Mouse (Mus musculus): Measurements from ENCODE around the gene Fndc9. TPM values are rescaled to one million over a fixed set of nuclear protein-coding genes. Genes with fewer than 3 reads are reported as not detected.

Gene Fndc9
- polyA plus RNA-seq, 1 experiment from 2014 or later: 0.09 TPM

DNA sequence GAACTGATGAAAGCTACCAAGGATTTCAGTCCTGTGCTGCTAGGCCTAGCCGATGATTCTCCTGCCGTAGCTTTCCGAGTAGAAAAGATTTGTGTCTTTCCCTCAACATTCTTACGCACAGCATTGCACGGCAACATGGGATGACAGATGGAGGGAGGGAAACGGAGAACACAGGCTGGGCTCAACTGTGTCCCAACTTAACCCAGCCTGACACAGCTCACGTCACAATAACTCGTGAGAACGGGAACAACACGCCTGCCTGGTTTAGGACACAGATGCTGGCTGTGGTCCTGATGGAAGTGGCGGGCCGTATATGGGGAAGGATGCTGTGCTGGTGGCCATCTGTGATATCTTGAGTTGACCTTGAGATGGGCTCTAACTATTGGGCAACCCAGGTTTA lies 43.4 kb downstream of the Fndc9 start:
- 87% methylated on average over 12 of the region's 12 CpGs for WGBS
- ATAC-seq (ENCODE audit: borderline replicate concordance, extremely low read depth, low FRiP score, low TSS enrichment): no peak

DNA sequence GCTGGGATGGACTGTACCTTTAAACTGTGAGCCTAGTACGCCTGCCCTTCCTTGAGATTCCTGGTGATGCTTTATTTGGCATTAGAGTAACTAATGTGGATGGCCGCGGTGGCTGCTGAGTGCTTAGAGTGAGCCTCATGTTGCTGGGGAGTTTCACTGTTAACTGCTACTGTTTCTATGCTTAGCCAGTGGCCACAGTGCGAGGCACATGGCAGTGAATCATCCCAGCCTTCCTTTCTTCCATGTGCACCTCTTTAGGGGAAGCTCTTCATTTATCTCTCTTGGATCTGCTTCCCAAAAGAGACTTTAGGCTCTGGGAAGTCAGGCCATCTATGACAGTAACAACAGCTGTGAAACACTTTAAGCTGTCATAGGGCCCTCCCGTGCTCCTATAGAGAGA lies 47.3 kb downstream of the Fndc9 start:
- Histone ChIP-seq H3K4me1 (no peaks in the 10 kb centered on the region), H3K4me3 (no peak overlapping the region), H3K4me2 (no peak overlapping the region), H3K27me3 (no peaks in the 10 kb centered on the region), H3K9ac (no peak overlapping the region), H3K9me3 (no peaks in the 10 kb centered on the region), H3K36me3 (no peaks in the 10 kb centered on the region), H3K27ac (no peak overlapping the region)
- no peak for ATAC-seq (ENCODE audit: borderline replicate concordance, extremely low read depth, low FRiP score, low TSS enrichment)
- WGBS: 85% methylated on average over 5 of the region's 5 CpGs

More for the DNA sequence above, 43.4 kb downstream of the Fndc9 start:
- Histone ChIP-seq H3K4me1 (no peaks in the 10 kb centered on the region), H3K27ac (no peak overlapping the region), H3K4me3 (no peak overlapping the region), H3K9ac (no peak overlapping the region), H3K27me3 (no peaks in the 10 kb centered on the region), H3K4me2 (no peak overlapping the region), H3K9me3 (no peaks in the 10 kb centered on the region), H3K36me3 (no peaks in the 10 kb centered on the region)

DNA sequence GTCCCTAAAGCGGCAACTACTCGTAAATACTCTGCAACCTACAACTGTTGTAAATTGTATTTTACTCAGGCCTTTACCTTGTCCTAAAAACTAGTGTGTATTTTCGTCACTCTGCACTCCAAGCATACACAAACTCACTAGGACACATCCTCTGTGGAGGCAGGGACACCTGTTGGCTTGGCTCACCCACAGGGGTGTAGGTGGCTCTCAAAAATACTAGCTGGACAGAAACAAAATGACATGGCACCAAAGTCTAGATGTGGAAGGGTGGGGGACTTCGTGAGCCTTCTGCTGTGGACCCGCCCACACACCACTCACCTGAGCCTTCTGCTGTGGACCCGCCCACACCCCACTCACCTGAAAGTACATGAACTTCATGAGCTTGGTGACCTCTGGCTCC lies 48.5 kb downstream of the Fndc9 start:
- 88% methylated on average over 6 of the region's 6 CpGs for WGBS

DNA sequence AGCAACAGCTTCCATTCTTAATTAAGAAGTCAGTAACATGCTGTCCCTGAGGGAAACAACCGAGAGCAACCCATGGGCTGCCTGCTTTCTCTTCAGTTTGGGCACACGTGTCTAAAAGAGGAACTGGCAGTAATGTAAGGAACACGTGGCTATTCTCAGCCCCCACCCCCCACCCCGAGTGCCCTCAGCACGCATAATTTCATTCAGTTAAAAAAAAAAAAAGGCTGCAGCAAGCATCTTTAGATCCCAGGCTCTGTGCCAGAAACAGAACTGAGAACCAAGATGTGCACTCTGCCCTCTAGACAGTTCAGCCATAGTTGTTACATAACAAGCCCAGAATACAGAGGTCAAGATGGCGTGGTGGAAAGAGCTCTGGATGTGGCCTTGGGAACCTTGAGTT lies 51.5 kb downstream of the Fndc9 start:
- no peak overlapping the region for H3K4me3 ChIP-seq
- no peaks in the 10 kb centered on the region for H3K27me3 ChIP-seq
- H3K36me3 ChIP-seq: no peaks in the 10 kb centered on the region
- H3K4me2 ChIP-seq: no peak overlapping the region
- H3K27ac ChIP-seq: no peak overlapping the region
- ATAC-seq (ENCODE audit: borderline replicate concordance, extremely low read depth, low FRiP score, low TSS enrichment): no peak
- H3K4me1 ChIP-seq: no peaks in the 10 kb centered on the region; the same call in 1 of the 2 replicates
- no peak overlapping the region for H3K9ac ChIP-seq
- 33% methylated on average over 6 of the region's 6 CpGs for WGBS
- no peaks in the 10 kb centered on the region for H3K9me3 ChIP-seq

More for the DNA sequence above, 48.5 kb downstream of the Fndc9 start:
- Histone ChIP-seq H3K4me1 (no peaks in the 10 kb centered on the region), H3K9ac (no peak overlapping the region), H3K4me2 (no peak overlapping the region), H3K4me3 (no peak overlapping the region), H3K9me3 (no peaks in the 10 kb centered on the region), H3K36me3 (no peaks in the 10 kb centered on the region), H3K27ac (no peak overlapping the region), H3K27me3 (no peaks in the 10 kb centered on the region)
- ATAC-seq (ENCODE audit: borderline replicate concordance, extremely low read depth, low FRiP score, low TSS enrichment): no peak

DNA sequence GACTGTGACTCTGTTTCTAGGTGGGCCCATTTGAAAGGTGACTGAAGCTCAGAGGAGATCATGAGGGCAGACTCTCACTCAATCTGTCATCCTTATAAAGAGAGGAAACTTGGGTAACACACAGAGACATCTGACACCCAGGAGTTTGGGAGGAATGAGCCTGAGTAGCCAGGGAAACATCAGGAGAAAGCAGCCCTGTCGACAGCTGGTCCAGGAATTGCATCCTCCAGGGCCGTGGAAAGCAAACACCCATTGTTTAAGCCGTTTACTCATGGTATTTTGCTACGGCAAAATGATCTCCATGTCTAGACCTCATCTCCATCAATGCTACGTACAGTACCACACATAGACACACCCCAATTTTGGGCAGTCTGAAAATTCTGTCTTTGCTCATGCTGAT lies 52.8 kb downstream of the Fndc9 start:
- H3K9me3 ChIP-seq: no peaks in the 10 kb centered on the region
- H3K36me3 ChIP-seq: no peaks in the 10 kb centered on the region
- H3K4me2 ChIP-seq: no peak overlapping the region
- WGBS: 38% methylated on average over 5 of the region's 5 CpGs
- H3K27me3 ChIP-seq: no peaks in the 10 kb centered on the region
- H3K9ac ChIP-seq: no peak overlapping the region
- H3K4me3 ChIP-seq: no peak overlapping the region
- no peaks in the 10 kb centered on the region; the same call in 1 of the 2 replicates for H3K4me1 ChIP-seq
- no peak for ATAC-seq (ENCODE audit: borderline replicate concordance, extremely low read depth, low FRiP score, low TSS enrichment)
- no peak overlapping the region for H3K27ac ChIP-seq

DNA sequence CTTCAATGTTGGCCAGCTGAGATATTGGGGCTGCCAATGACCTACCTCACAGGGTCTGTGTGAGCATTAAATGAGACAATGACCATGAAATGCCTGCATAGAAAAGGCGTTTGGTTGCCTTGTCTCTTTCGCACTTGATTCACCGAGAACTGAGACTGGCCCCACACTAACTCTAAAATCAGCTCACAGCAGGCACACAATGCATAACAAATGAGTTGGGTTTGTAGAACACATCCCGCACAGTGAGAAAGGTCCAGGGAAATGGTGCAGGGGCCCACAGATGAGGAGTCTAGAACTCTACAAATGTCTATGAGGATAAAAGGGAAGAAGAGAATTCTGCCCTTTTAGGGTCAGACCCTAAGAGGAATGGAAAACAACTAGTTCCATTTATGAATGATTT lies 53.7 kb downstream of the Fndc9 start:
- H3K4me3 ChIP-seq: no peak overlapping the region
- WGBS: 91% methylated on average over 4 of the region's 4 CpGs
- H3K9me3 ChIP-seq: no peaks in the 10 kb centered on the region
- ATAC-seq (ENCODE audit: borderline replicate concordance, extremely low read depth, low FRiP score, low TSS enrichment): no peak
- H3K4me1 ChIP-seq: no peaks in the 10 kb centered on the region; the same call in 1 of the 2 replicates
- no peak overlapping the region for H3K9ac ChIP-seq
- no peaks in the 10 kb centered on the region for H3K27me3 ChIP-seq
- no peak overlapping the region for H3K27ac ChIP-seq
- H3K36me3 ChIP-seq: no peaks in the 10 kb centered on the region
- no peak overlapping the region for H3K4me2 ChIP-seq

Other genes with a start within 250 kb of the Fndc9 start
- gene Gm12166, start 183.2 kb upstream of the Fndc9 start, polyA plus RNA-seq (2015; fragmentation: Nextera tagmentation; extraction: Ambion mirVana): 4.5 and 4.7 TPM in 2 replicates
- gene Adam19, start 179.5 kb upstream of the Fndc9 start, polyA plus RNA-seq (2015; fragmentation: Nextera tagmentation; extraction: Ambion mirVana): 22.5 and 23.4 TPM in 2 replicates
- gene Nipal4, start 69.0 kb upstream of the Fndc9 start, polyA plus RNA-seq (2015; fragmentation: Nextera tagmentation; extraction: Ambion mirVana): 1.6 and 1.7 TPM in 2 replicates
- gene Cyfip2, start 77.3 kb downstream of the Fndc9 start, polyA plus RNA-seq (2015; fragmentation: Nextera tagmentation; extraction: Ambion mirVana): 6.5 and 7.8 TPM in 2 replicates
- 0.13 and 0.80 TPM in 2 replicates for gene Itk, start 154.0 kb downstream of the Fndc9 start, polyA plus RNA-seq (2015; fragmentation: Nextera tagmentation; extraction: Ambion mirVana)
- gene Fam71b, start 161.0 kb downstream of the Fndc9 start, polyA plus RNA-seq (2015; fragmentation: Nextera tagmentation; extraction: Ambion mirVana): 0.06 TPM in 1 of 2 replicates, not detected in the other
- 68.5 and 69.5 TPM in 2 replicates for gene Med7, start 201.4 kb downstream of the Fndc9 start, polyA plus RNA-seq (2015; fragmentation: Nextera tagmentation; extraction: Ambion mirVana)
- gene Havcr2, start 219.4 kb downstream of the Fndc9 start, polyA plus RNA-seq (2015; fragmentation: Nextera tagmentation; extraction: Ambion mirVana): 0.13 and 0.15 TPM in 2 replicates